Mouse (Mus musculus) ES-Bruce4 (cell line): ENCODE data around the gene Kcna7.
A peak's percentile ranks its signal among the peaks of the same experiment; 100 is the strongest.

Experiments
- CTCF ChIP-seq: IDR thresholded peaks from one replicate; pipeline ENCODE4 v1.8.1; 2011; ENCODE audit warnings: low read depth, low read length
- EP300 ChIP-seq: IDR thresholded peaks from 2 replicates; pipeline ENCODE4 v1.6.1; 2011; ENCODE audit warnings: low read depth, low read length; ENCODE audit not compliant: insufficient read depth
- POLR2A ChIP-seq: IDR thresholded peaks from one replicate; pipeline ENCODE4 v1.8.1; 2011; ENCODE audit warnings: low read length; ENCODE audit not compliant: insufficient read depth

DNA sequence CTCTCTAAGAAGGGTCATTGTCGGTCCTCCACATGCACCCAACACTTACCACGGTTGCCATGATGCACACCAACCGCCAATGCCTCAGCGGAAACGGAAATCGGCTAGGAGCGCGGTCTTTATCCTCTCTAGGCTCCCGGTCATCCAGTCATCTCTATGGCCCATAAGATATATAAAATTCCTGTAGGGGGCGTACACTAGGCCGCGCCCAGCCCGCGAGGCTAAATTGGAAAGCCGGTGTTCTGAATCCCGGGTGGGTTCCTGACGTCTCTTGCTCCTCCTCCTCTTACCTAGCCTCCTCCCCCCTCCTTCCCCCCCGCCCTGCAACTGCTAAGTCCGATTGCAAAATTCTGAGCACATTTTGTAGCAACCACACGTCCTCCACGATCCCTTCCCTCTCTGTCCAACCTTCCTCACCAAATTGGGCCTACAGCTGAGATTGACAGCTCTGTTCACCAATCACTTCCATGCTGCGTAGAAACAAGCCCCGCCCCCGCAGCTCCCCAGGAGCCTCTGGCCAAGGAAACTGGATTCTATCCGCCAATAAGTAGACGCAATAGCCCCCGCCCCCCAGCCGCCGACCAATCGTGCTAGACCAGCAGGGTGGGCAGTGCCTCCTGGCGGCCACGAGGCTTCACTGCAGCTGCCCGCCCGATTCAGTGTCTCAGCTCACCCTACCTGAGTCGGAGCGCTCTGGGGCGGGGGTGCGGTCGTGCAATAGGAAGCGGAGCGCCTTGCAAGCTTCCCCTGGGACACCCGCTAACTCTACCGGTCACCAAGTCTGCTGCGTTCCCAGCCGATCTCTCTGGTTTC is 29.0 kb downstream of the Kcna7 start, which contains the start of gene Gys1:
- peak; percentile 93 for TF ChIP-seq CTCF
- peak; percentile 37 for TF ChIP-seq POLR2A
- TF ChIP-seq EP300 = 0 out of 2 replicates have a peak, but pooled peaks have one; percentile 19
